In genomic region chr16:71497199-71497584, GRCm38 (mm10) we compare ENCODE assay signal across 26 mouse cellular contexts.
DNase-seq lines count a peak whose midpoint lies in the region; ATAC-seq lines count a peak whose summit lies in the region.
"Had no signal": no experiment of that assay in that cellular context is flagged by ENCODE, and none has a peak within 500 bp of the region (broad histone marks: within the 10 kb centered on the region; RNA-seq: fewer than 3 reads in every experiment).

No protein-coding gene starts in this region.

- H3K4me2 ChIP-seq in hindbrain, embryonic 13.5 days, result no peak overlapping the region
- H3K4me2 ChIP-seq in hindbrain, embryonic 14.5 days (replicated peaks), result no peak overlapping the region
- no peak overlapping the region for H3K4me2 ChIP-seq in forebrain, embryonic 13.5 days
- H3K4me2 ChIP-seq in forebrain, embryonic 16.5 days (ENCODE audit: low read length), result no peak overlapping the region
- no peak overlapping the region for H3K4me2 ChIP-seq in midbrain, embryonic 15.5 days
- H3K4me2 ChIP-seq: hindbrain, embryonic 15.5 days; intestine, embryonic 15.5 days had no signal

- DNase-seq in hindbrain, embryonic 14.5 days (ENCODE audit: low spot score), result no peak
- DNase-seq in layer of hippocampus, adult 9-11 months, result no peak
- no peak for DNase-seq in heart, adult 8-10 months (ENCODE audit: low spot score)
- DNase-seq: adrenal gland, postnatal 25 days; B cell, adult 2 months; cerebellum, adult 18-20 months; cerebellum, postnatal 14 days; heart, adult 2 months; heart, postnatal 14 days; kidney, adult 2 months; kidney, postnatal 36 days; liver; lung, adult 2 months; lung, postnatal 10 days; right cerebral cortex, adult 18-20 months; right cerebral cortex, postnatal 4 days; thymus, adult 2 months; thymus, postnatal 36 days had no signal

- WGBS in hindbrain, embryonic 13.5 days, result 20% methylated on average over 3 of the region's 3 CpGs
- WGBS in hindbrain, embryonic 14.5 days, result 28% methylated on average over 3 of the region's 3 CpGs
- WGBS in forebrain, embryonic 13.5 days, result 6% methylated on average over 3 of the region's 3 CpGs
- 10% methylated on average over 3 of the region's 3 CpGs for WGBS in forebrain, embryonic 16.5 days
- WGBS in midbrain, embryonic 15.5 days, result 13% methylated on average over 3 of the region's 3 CpGs

- H3K4me1 ChIP-seq in hindbrain, embryonic 13.5 days (replicated peaks), result peaks cover 6% of the 10 kb centered on the region
- H3K4me1 ChIP-seq in hindbrain, embryonic 14.5 days (replicated peaks; ENCODE audit: control insufficient read depth, insufficient read depth, low read length), result no peaks in the 10 kb centered on the region; the same call in 1 of the 2 replicates
- H3K4me1 ChIP-seq in forebrain, embryonic 13.5 days, result peaks cover 9% of the 10 kb centered on the region
- H3K4me1 ChIP-seq in forebrain, embryonic 16.5 days (replicated peaks; ENCODE audit: control insufficient read depth, insufficient read depth, low read length), result peaks cover 3% of the 10 kb centered on the region
- H3K4me1 ChIP-seq in midbrain, embryonic 15.5 days, result peaks cover 7% of the 10 kb centered on the region; the same call in 1 of the 2 replicates
- H3K4me1 ChIP-seq: intestine, embryonic 15.5 days had no signal

- H3K9me3 ChIP-seq in hindbrain, embryonic 13.5 days, result no peaks in the 10 kb centered on the region
- no peaks in the 10 kb centered on the region for H3K9me3 ChIP-seq in hindbrain, embryonic 14.5 days (ENCODE audit: control insufficient read depth, low read length)
- H3K9me3 ChIP-seq in forebrain, embryonic 13.5 days (replicated peaks), result no peaks in the 10 kb centered on the region
- no peaks in the 10 kb centered on the region for H3K9me3 ChIP-seq in forebrain, embryonic 16.5 days (ENCODE audit: control insufficient read depth, low read length)
- H3K9me3 ChIP-seq in midbrain, embryonic 15.5 days, result no peaks in the 10 kb centered on the region
- H3K9me3 ChIP-seq: hindbrain, embryonic 15.5 days; intestine, embryonic 15.5 days had no signal

- no peak for ATAC-seq in hindbrain, embryonic 13.5 days (ENCODE audit: low FRiP score)
- ATAC-seq in hindbrain, embryonic 14.5 days (ENCODE audit: low FRiP score), result no peak
- ATAC-seq in forebrain, embryonic 13.5 days, result peak; percentile 90
- ATAC-seq in forebrain, embryonic 16.5 days, result peak; percentile 88
- ATAC-seq in midbrain, embryonic 15.5 days (replicated peaks), result peak; percentile 65; the same call in 1 of the 2 replicates
- ATAC-seq: intestine, embryonic 15.5 days had no signal

- H3K36me3 ChIP-seq in hindbrain, embryonic 13.5 days, result no peaks in the 10 kb centered on the region
- no peaks in the 10 kb centered on the region for H3K36me3 ChIP-seq in hindbrain, embryonic 14.5 days (replicated peaks; ENCODE audit: control insufficient read depth, insufficient read depth)
- no peaks in the 10 kb centered on the region for H3K36me3 ChIP-seq in forebrain, embryonic 13.5 days (ENCODE audit: poor library complexity, severe bottlenecking)
- no peaks in the 10 kb centered on the region for H3K36me3 ChIP-seq in forebrain, embryonic 16.5 days (ENCODE audit: control insufficient read depth, insufficient read depth)
- no peaks in the 10 kb centered on the region for H3K36me3 ChIP-seq in midbrain, embryonic 15.5 days (replicated peaks)
- H3K36me3 ChIP-seq: hindbrain, embryonic 15.5 days; intestine, embryonic 15.5 days had no signal

- 0 out of 2 replicates have a peak overlapping the region, but pooled peaks have one; percentile 40 for H3K27ac ChIP-seq in hindbrain, embryonic 13.5 days
- no peak overlapping the region for H3K27ac ChIP-seq in hindbrain, embryonic 14.5 days
- H3K27ac ChIP-seq in forebrain, embryonic 13.5 days, result no peak overlapping the region
- H3K27ac ChIP-seq in forebrain, embryonic 16.5 days (ENCODE audit: low read length), result no peak overlapping the region
- H3K27ac ChIP-seq in midbrain, embryonic 15.5 days, result peak overlapping the region; percentile 34; the same call in 1 of the 2 replicates
- H3K27ac ChIP-seq: heart, adult 2 months; hindbrain, embryonic 15.5 days; intestine, embryonic 15.5 days; liver, embryonic 14.5 days; macrophage had no signal

- H3K9ac ChIP-seq in hindbrain, embryonic 13.5 days, result no peak overlapping the region
- no peak overlapping the region for H3K9ac ChIP-seq in hindbrain, embryonic 14.5 days
- no peak overlapping the region for H3K9ac ChIP-seq in forebrain, embryonic 13.5 days
- no peak overlapping the region for H3K9ac ChIP-seq in forebrain, embryonic 16.5 days (replicated peaks; ENCODE audit: low read depth, low read length)
- no peak overlapping the region for H3K9ac ChIP-seq in midbrain, embryonic 15.5 days
- H3K9ac ChIP-seq: hindbrain, embryonic 15.5 days; intestine, embryonic 15.5 days; liver, embryonic 14.5 days had no signal

- H3K27me3 ChIP-seq in hindbrain, embryonic 13.5 days, result no peaks in the 10 kb centered on the region
- H3K27me3 ChIP-seq in hindbrain, embryonic 14.5 days (ENCODE audit: control insufficient read depth, insufficient read depth, low read length), result no peaks in the 10 kb centered on the region
- H3K27me3 ChIP-seq in forebrain, embryonic 13.5 days, result no peaks in the 10 kb centered on the region
- no peaks in the 10 kb centered on the region for H3K27me3 ChIP-seq in forebrain, embryonic 16.5 days (replicated peaks; ENCODE audit: control insufficient read depth, insufficient read depth, low read length)
- no peaks in the 10 kb centered on the region for H3K27me3 ChIP-seq in midbrain, embryonic 15.5 days (replicated peaks)
- H3K27me3 ChIP-seq: hindbrain, embryonic 15.5 days; intestine, embryonic 15.5 days had no signal

- H3K4me3 ChIP-seq in hindbrain, embryonic 13.5 days, result no peak overlapping the region
- no peak overlapping the region for H3K4me3 ChIP-seq in hindbrain, embryonic 14.5 days (replicated peaks; ENCODE audit: low read length)
- no peak overlapping the region for H3K4me3 ChIP-seq in forebrain, embryonic 13.5 days
- H3K4me3 ChIP-seq in forebrain, embryonic 16.5 days (replicated peaks; ENCODE audit: low read length), result no peak overlapping the region
- no peak overlapping the region for H3K4me3 ChIP-seq in midbrain, embryonic 15.5 days
- H3K4me3 ChIP-seq: heart, adult 2 months; hindbrain, embryonic 15.5 days; intestine, embryonic 15.5 days had no signal

Comparison
In these comparisons a context has a peak if more than half of its experiments do, and no peak if none do; other contexts are left out.
1. H3K27ac ChIP-seq: peak in hindbrain, embryonic 13.5 days (single experiment) and midbrain, embryonic 15.5 days (single experiment); none in hindbrain, embryonic 14.5 days (single experiment), forebrain, embryonic 13.5 days (single experiment) and forebrain, embryonic 16.5 days (single experiment).
2. ATAC-seq: peak in forebrain, embryonic 13.5 days (single experiment), forebrain, embryonic 16.5 days (single experiment) and midbrain, embryonic 15.5 days (single experiment); none in hindbrain, embryonic 13.5 days (single experiment) and hindbrain, embryonic 14.5 days (single experiment).